ENCODE assay signal across 8 mouse cellular contexts in genomic region chr14:111677361-111678070, GRCm38 (mm10). TPM values are rescaled to one million over a fixed set of nuclear protein-coding genes. Genes with fewer than 3 reads are reported as not detected.
A peak's percentile ranks its signal among the peaks of the same experiment; 100 is the strongest.
DNase-seq lines count a peak whose midpoint lies in the region; ATAC-seq and TF ChIP-seq lines count a peak whose summit lies in the region.

No protein-coding gene starts in this region.

- H3K4me2 ChIP-seq in forebrain, embryonic 13.5 days = peak overlapping the region; percentile 67

- H3K36me3 ChIP-seq in E14TG2a.4 (ENCODE audit: insufficient read depth, low read length) = no peaks in the 10 kb centered on the region
- peaks cover 4% of the 10 kb centered on the region for H3K36me3 ChIP-seq in forebrain, embryonic 13.5 days (ENCODE audit: poor library complexity, severe bottlenecking)

- peaks cover 41% of the 10 kb centered on the region for H3K4me1 ChIP-seq in E14TG2a.4 (replicated peaks; ENCODE audit: low read depth, low read length)
- peaks cover 27% of the 10 kb centered on the region for H3K4me1 ChIP-seq in forebrain, embryonic 13.5 days

- H3K9ac ChIP-seq in forebrain, embryonic 13.5 days = peak overlapping the region; percentile 91

- H3K27me3 ChIP-seq in E14TG2a.4 (ENCODE audit: insufficient read depth, low read length) = peaks cover 63% of the 10 kb centered on the region
- peaks cover 8% of the 10 kb centered on the region; the same call in 1 of the 2 replicates for H3K27me3 ChIP-seq in forebrain, embryonic 13.5 days

- no peaks in the 10 kb centered on the region for H3K9me3 ChIP-seq in E14TG2a.4 (ENCODE audit: low read length)
- no peaks in the 10 kb centered on the region for H3K9me3 ChIP-seq in forebrain, embryonic 13.5 days (replicated peaks)

- WGBS in forebrain, embryonic 13.5 days = 4% methylated on average over 17 of the region's 17 CpGs

- H3K27ac ChIP-seq in forebrain, embryonic 13.5 days = peak overlapping the region; percentile 96

- peak; percentile 18 for DNase-seq in cerebellum, adult 9-10 months
- DNase-seq in cerebellum, adult 9-11 months = no peak
- DNase-seq in mesoderm, embryonic 11.5 days (ENCODE audit: low read depth, low spot score) = peak; percentile 12
- no peak for DNase-seq in right cerebral cortex, postnatal 36 days (ENCODE audit: low spot score in 2 of 2)
- DNase-seq in urinary bladder, adult 18-20 months (ENCODE audit: low spot score in 2 of 2) = no peak

- H3K4me3 ChIP-seq in E14TG2a.4 (replicated peaks; ENCODE audit: low read length) = peak overlapping the region; percentile 84; the same call in 1 of the 2 replicates
- H3K4me3 ChIP-seq in forebrain, embryonic 13.5 days = peak overlapping the region; percentile 63

- ATAC-seq in forebrain, embryonic 13.5 days = no peak
- no peak for ATAC-seq in activated CD4-positive, CD25-positive, alpha-beta regulatory T cell, adult 4 months

- no peak for TF ChIP-seq CTCF in E14TG2a.4 (conservative IDR thresholded peaks at IDR 0.05; ENCODE audit: low read length)

RNA-seq across cellular contexts. Expression of gene Slitrk5, which starts 2.6 kb away (rescaled TPM):
- polyA plus RNA-seq in forebrain, embryonic 13.5 days (2015; fragmentation: Nextera tagmentation; extraction: Ambion mirVana) = 16.1 and 18.6 TPM in 2 replicates
- polyA plus RNA-seq in activated CD4-positive, CD25-positive, alpha-beta regulatory T cell, adult 4 months (2017; shearing (Covaris generic)) = under 1 TPM in 1 of 2 experiments, not detected in 1; 0.07 TPM

Comparison
In these comparisons a context has a peak if more than half of its experiments do, and no peak if none do; other contexts are left out.
1. DNase-seq: peak in cerebellum, adult 9-10 months (single experiment) and mesoderm, embryonic 11.5 days (single experiment); none in cerebellum, adult 9-11 months (single experiment), right cerebral cortex, postnatal 36 days (0 of 2) and urinary bladder, adult 18-20 months (0 of 2).
2. RNA of gene Slitrk5, which starts 2.6 kb away (polyA plus RNA-seq): 16.1 to 18.6 TPM in forebrain, embryonic 13.5 days; 0.07 TPM in activated CD4-positive, CD25-positive, alpha-beta regulatory T cell, adult 4 months; every median in the first group is over 10 times any median in the second.